Comparison of ENCODE assay signal across 8 mouse cellular contexts in the genomic region with DNA sequence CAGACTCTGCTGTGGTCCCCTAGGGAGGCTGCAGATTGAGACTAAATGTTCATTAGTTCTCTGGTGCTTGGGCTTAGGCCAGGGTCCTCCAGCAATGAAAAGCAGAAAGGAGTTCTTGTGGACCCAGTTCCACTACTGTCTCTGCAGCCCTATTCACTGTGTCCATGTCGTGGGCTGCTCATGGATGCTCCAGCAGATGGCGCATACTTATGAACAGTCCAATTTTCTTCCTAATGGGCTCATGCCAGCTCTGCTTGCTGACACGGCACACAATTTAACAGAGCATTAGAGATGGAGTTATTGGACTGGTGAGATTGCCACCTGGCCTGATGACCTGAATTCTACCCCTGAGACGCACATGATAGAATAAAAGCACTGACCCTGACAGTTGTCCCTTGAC. TPM values are rescaled to one million over a fixed set of nuclear protein-coding genes. Genes with fewer than 3 reads are reported as not detected.
DNase-seq lines count a peak whose midpoint lies in the region; ATAC-seq lines count a peak whose summit lies in the region.
"Had no signal": no experiment of that assay in that cellular context is flagged by ENCODE, and none has a peak within 500 bp of the region (broad histone marks: within the 10 kb centered on the region; RNA-seq: fewer than 3 reads in every experiment).

No protein-coding gene starts in this region.

- H3K4me1 ChIP-seq in midbrain, embryonic 15.5 days: no peaks in the 10 kb centered on the region

- peak; percentile 65 for ATAC-seq in midbrain, embryonic 15.5 days (replicated peaks)
- ATAC-seq in monocyte, adult 5-6 weeks (replicated peaks; ENCODE audit: insufficient number of reproducible peaks, low FRiP score, low TSS enrichment, poor library complexity, severe bottlenecking): no peak

- WGBS in midbrain, embryonic 15.5 days: 28% methylated on average over 4 of the region's 4 CpGs

- no peaks in the 10 kb centered on the region for H3K36me3 ChIP-seq in midbrain, embryonic 15.5 days (replicated peaks)

- 0 out of 2 replicates have a peak, but pooled peaks cover 2% of the 10 kb centered on the region for H3K27me3 ChIP-seq in midbrain, embryonic 15.5 days (replicated peaks)

- no peak overlapping the region for H3K4me2 ChIP-seq in midbrain, embryonic 15.5 days

- H3K4me3 ChIP-seq in midbrain, embryonic 15.5 days: no peak overlapping the region

- H3K9ac ChIP-seq in midbrain, embryonic 15.5 days: no peak overlapping the region

- H3K9me3 ChIP-seq in midbrain, embryonic 15.5 days: no peaks in the 10 kb centered on the region

- DNase-seq in 3T3-L1 (ENCODE audit: low read depth, low spot score): peak; percentile 59
- DNase-seq in 416B (ENCODE audit: low read depth): peak; percentile 37
- DNase-seq in cerebellum, adult 9-10 months: peak; percentile 84
- DNase-seq in frontal cortex, postnatal 36 days (ENCODE audit: low spot score in 2 of 2): peak; percentile 63 to 83
- DNase-seq in left cerebral cortex, adult 11 months (ENCODE audit: low spot score): peak; percentile 58

- no peak overlapping the region for H3K27ac ChIP-seq in midbrain, embryonic 15.5 days

RNA-seq across cellular contexts. Expression of gene Slc28a3, which starts 28.3 kb away (rescaled TPM):
- polyA plus RNA-seq in midbrain, embryonic 15.5 days (2015; fragmentation: Nextera tagmentation; extraction: Ambion mirVana): 0.04 and 0.05 TPM in 2 replicates
- total RNA-seq in monocyte, adult 5-6 weeks (2017): not detected in 3 replicates
- total RNA-seq: gastrocnemius, postnatal 4 days had no signal
